Mouse (Mus musculus) MEL (cell line): ENCODE results near the gene Dcst1. TPM values are rescaled to one million over a fixed set of nuclear protein-coding genes. Genes with fewer than 3 reads are reported as not detected.

ENCODE experiments used
- DNase-seq: peaks from one replicate; pipeline ENCODE4 v3.0.0; 2011; ENCODE audit warnings: low read depth, low spot score
- H3K27ac ChIP-seq: 2 replicates; pipeline ENCODE4 v1.5.1; 2012; ENCODE audit warnings: low read depth, mild to moderate bottlenecking, control low read depth, low read length, moderate library complexity; ENCODE audit not compliant: control insufficient read depth
- H3K27me3 ChIP-seq, 2 experiments: fragments of 150-350 bp in 1 of 2; sonication (generic) in 1 of 2; 2 replicates each; pipeline ENCODE4 v1.6.1; 2012; ENCODE audit warnings: low read length in 2 of 2, mild to moderate bottlenecking in 2 of 2, improper control_type of control experiment in 1 of 2, moderate library complexity in 1 of 2; ENCODE audit not compliant: insufficient read depth in 2 of 2, control insufficient read depth in 1 of 2
- H3K36me3 ChIP-seq, 2 experiments: 2 replicates each; pipeline ENCODE4 v1.6.1; 2012 to 2014; ENCODE audit warnings: low read length in 2 of 2, improper control_type of control experiment in 1 of 2, inconsistent platforms in 1 of 2, mild to moderate bottlenecking in 1 of 2; ENCODE audit not compliant: insufficient read depth in 2 of 2, control insufficient read depth in 1 of 2
- H3K4me1 ChIP-seq, 2 experiments: fragments of 150-350 bp in 1 of 2; sonication (generic) in 1 of 2; 2 replicates each; pipeline ENCODE4 v1.6.1; 2012; ENCODE audit warnings: low read length in 2 of 2, improper control_type of control experiment in 1 of 2, mild to moderate bottlenecking in 1 of 2; ENCODE audit not compliant: insufficient read depth in 2 of 2, control insufficient read depth in 1 of 2
- H3K4me3 ChIP-seq, 2 experiments: fragments of 150-350 bp in 1 of 2; sonication (generic) in 1 of 2; 2 replicates each; pipeline ENCODE4 v1.5.1; 2012; ENCODE audit warnings: low read depth in 2 of 2, low read length in 2 of 2, mild to moderate bottlenecking in 2 of 2, moderate library complexity in 2 of 2, control low read depth in 1 of 2, improper control_type of control experiment in 1 of 2; ENCODE audit not compliant: control insufficient read depth in 1 of 2, insufficient read depth in 1 of 2
- H3K79me2 ChIP-seq: 2 replicates; pipeline ENCODE4 v1.6.1; 2012; ENCODE audit warnings: mild to moderate bottlenecking, low read length, moderate library complexity; ENCODE audit not compliant: control insufficient read depth, poor library complexity, insufficient read depth
- H3K9ac ChIP-seq: 2 replicates; pipeline ENCODE4 v1.6.1; 2012; ENCODE audit warnings: low read depth, mild to moderate bottlenecking, control low read depth, low read length, moderate library complexity; ENCODE audit not compliant: control insufficient read depth, poor library complexity, severe bottlenecking
- H3K9me3 ChIP-seq: fragments of 150-350 bp; sonication (generic); replicated peaks from 2 replicates; pipeline ENCODE4 v1.6.1; 2012; ENCODE audit warnings: mild to moderate bottlenecking, low read length, improper control_type of control experiment, moderate library complexity; ENCODE audit not compliant: insufficient read depth
- BHLHE40 ChIP-seq: IDR thresholded peaks from 2 replicates; pipeline ENCODE4 v1.6.1; 2012; ENCODE audit warnings: low read depth, mild to moderate bottlenecking, inconsistent platforms, low read length, improper control_type of control experiment, borderline replicate concordance
- CHD2 ChIP-seq: IDR thresholded peaks from 2 replicates; pipeline ENCODE4 v1.6.1; 2011; ENCODE audit warnings: low read length, improper control_type of control experiment
- E2F4 ChIP-seq: IDR thresholded peaks from 2 replicates; pipeline ENCODE4 v1.6.1; 2011; ENCODE audit warnings: low read depth, low read length, improper control_type of control experiment, borderline replicate concordance
- ELF1 ChIP-seq: IDR thresholded peaks from 2 replicates; pipeline ENCODE4 v1.6.1; 2014; ENCODE audit warnings: low read depth, mild to moderate bottlenecking, inconsistent platforms, low read length, improper control_type of control experiment, moderate library complexity
- EP300 ChIP-seq, 2 experiments: IDR thresholded peaks; 2 replicates each; pipeline ENCODE4 v1.6.1; 2011; ENCODE audit warnings: improper control_type of control experiment in 2 of 2, low read length in 2 of 2, low read depth in 1 of 2, mild to moderate bottlenecking in 1 of 2
- ETS1 ChIP-seq: IDR thresholded peaks from 2 replicates; pipeline ENCODE4 v1.6.1; 2012; ENCODE audit warnings: low read depth, mild to moderate bottlenecking, inconsistent platforms, low read length, improper control_type of control experiment, moderate library complexity
- GABPA ChIP-seq: IDR thresholded peaks from 2 replicates; pipeline ENCODE4 v1.6.1; 2012; ENCODE audit warnings: low read depth, mild to moderate bottlenecking, inconsistent platforms, low read length, improper control_type of control experiment, moderate library complexity
- HCFC1 ChIP-seq: IDR thresholded peaks from 2 replicates; pipeline ENCODE4 v1.6.1; 2012; ENCODE audit warnings: low read depth, mild to moderate bottlenecking, inconsistent platforms, low read length, improper control_type of control experiment, moderate library complexity
- MAZ ChIP-seq: IDR thresholded peaks from 2 replicates; pipeline ENCODE4 v1.6.1; 2012; ENCODE audit warnings: low read depth, mild to moderate bottlenecking, inconsistent platforms, low read length, improper control_type of control experiment
- MYB ChIP-seq: IDR thresholded peaks from 2 replicates; pipeline ENCODE4 v1.6.1; 2011; ENCODE audit warnings: mild to moderate bottlenecking, low read depth, low read length, improper control_type of control experiment
- POLR2AphosphoS2 ChIP-seq: IDR thresholded peaks from 2 replicates; pipeline ENCODE4 v1.6.1; 2011; ENCODE audit warnings: low read length, improper control_type of control experiment
- RAD21 ChIP-seq: IDR thresholded peaks from 2 replicates; pipeline ENCODE4 v1.6.1; 2011; ENCODE audit warnings: mild to moderate bottlenecking, low read depth, low read length, improper control_type of control experiment
- SIN3A ChIP-seq: IDR thresholded peaks from 2 replicates; pipeline ENCODE4 v1.6.1; 2012; ENCODE audit warnings: low read length, improper control_type of control experiment, inconsistent platforms
- TAL1 ChIP-seq: IDR thresholded peaks from 2 replicates; pipeline ENCODE4 v1.6.1; 2012; ENCODE audit warnings: mild to moderate bottlenecking, inconsistent platforms, low read length, moderate library complexity, mixed read lengths
- TCF12 ChIP-seq: IDR thresholded peaks from 2 replicates; pipeline ENCODE4 v1.6.1; 2014; ENCODE audit warnings: low read depth, mild to moderate bottlenecking, inconsistent platforms, low read length, improper control_type of control experiment, moderate library complexity
- UBTF ChIP-seq: IDR thresholded peaks from 2 replicates; pipeline ENCODE4 v1.6.1; 2012; ENCODE audit warnings: low read depth, mild to moderate bottlenecking, inconsistent platforms, low read length, improper control_type of control experiment, moderate library complexity, borderline replicate concordance; ENCODE audit not compliant: insufficient read depth
- USF1 ChIP-seq: IDR thresholded peaks from 2 replicates; pipeline ENCODE4 v1.6.1; 2014; ENCODE audit warnings: low read depth, mild to moderate bottlenecking, inconsistent platforms, low read length, improper control_type of control experiment, moderate library complexity
- ZKSCAN1 ChIP-seq: IDR thresholded peaks from 2 replicates; pipeline ENCODE4 v1.6.1; 2012; ENCODE audit warnings: low read depth, mild to moderate bottlenecking, inconsistent platforms, low read length, improper control_type of control experiment, moderate library complexity
- ZMIZ1 ChIP-seq: IDR thresholded peaks from 2 replicates; pipeline ENCODE4 v1.6.1; 2012; ENCODE audit warnings: low read depth, mild to moderate bottlenecking, inconsistent platforms, low read length, improper control_type of control experiment, moderate library complexity
- polyA plus RNA-seq, 2 experiments: library from polyadenylated mRNA; stranded (reverse) in 1 of 2; unstranded in 1 of 2; fragments of >175 nt in 1 of 2; fragments of >200 nt in 1 of 2; gene quantifications; 2 replicates each; pipeline versions ENCODE4 v1.2.1 to v1.2.4; 2012; ENCODE audit warnings: low replicate concordance in 2 of 2, low read depth in 1 of 2; ENCODE audit not compliant: insufficient read length in 2 of 2, insufficient read depth in 1 of 2, missing spikeins in 1 of 2
- total RNA-seq: library from RNA; depleted of rRNA; stranded (reverse); fragments of 300-350 nt; gene quantifications from 2 replicates; pipeline ENCODE4 v1.2.3, GENCODE M21; 2012

Dcst1 gene
- total and polyA plus RNA-seq, 3 experiments, result 0.08 to 0.29 TPM; not detected in 1

DNA sequence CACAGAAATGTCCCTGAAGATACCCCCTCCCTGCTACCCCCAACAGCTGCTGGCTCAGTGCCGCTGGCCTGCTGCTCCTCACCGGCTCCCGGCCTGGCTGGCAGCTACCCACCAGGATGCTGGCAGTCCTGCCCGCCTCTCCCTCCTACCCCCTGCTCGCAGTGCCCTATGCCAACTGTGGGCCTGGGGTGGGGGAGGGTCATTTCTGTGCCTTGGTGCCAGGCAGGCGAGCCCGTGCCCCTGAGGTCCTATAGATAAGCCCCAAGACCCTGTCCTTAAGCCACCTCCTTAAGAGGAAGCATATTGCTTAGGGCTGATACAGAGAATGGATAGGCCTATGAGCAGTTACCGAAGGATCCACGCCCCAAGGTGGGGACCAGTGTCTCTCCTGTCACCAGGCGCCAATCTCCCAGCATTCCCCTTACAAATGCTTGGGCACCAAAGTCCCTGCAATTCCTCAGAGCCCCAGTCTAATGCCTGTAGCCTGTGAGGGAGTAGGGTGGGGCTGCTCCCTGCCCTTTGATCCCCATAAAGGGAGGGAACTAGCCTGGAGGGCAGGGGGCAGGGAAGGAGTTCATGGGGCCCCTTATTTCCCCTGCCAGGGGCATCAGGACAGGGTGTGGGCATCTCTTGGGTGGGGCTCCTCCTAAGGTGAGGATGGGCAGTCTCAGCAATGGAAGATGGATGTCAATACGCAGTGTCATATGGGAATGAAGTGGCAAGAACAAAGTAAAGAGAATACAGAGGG lies 23.3 kb upstream of the Dcst1 start:
- Histone ChIP-seq H3K4me3 (no peak overlapping the region), H3K36me3 (peaks cover 0 to 30% of the 10 kb centered on the region in 2 experiments; a peak in 2 of 4 replicates), H3K27me3 (no peaks in the 10 kb centered on the region), H3K9ac (peak overlapping the region; percentile 10; the same call in 1 of the 2 replicates), H3K4me1 (peaks cover 11 to 36% of the 10 kb centered on the region in 2 experiments), H3K9me3 (no peaks in the 10 kb centered on the region), H3K79me2 (peaks cover 16% of the 10 kb centered on the region), H3K27ac (peak overlapping the region; percentile 33; the same call in 1 of the 2 replicates)
- DNase-seq, result peak; percentile 70
- TF ChIP-seq BHLHE40, result peak; percentile 28; the same call in 1 of the 2 replicates
- TF ChIP-seq SIN3A, result peak; percentile 44
- no peak for TF ChIP-seq ZKSCAN1
- peak in 1 of 2 experiments; percentile 63; a peak in 2 of 4 replicates for TF ChIP-seq EP300 (IDR thresholded peaks at IDR 0.05; ENCODE audit: low read depth in 1 of 2, low read length in 2 of 2)
- peak; percentile 48; the same call in 1 of the 2 replicates for TF ChIP-seq TCF12
- TF ChIP-seq TAL1, result peak; percentile 49
- TF ChIP-seq UBTF, result no peak
- TF ChIP-seq MAZ, result 0 out of 2 replicates have a peak, but pooled peaks have one; percentile 25

GRCm38 (mm10) chr3:89387632-89388031 lies 22.6 kb upstream of the Dcst1 start:
- TF ChIP-seq RAD21, result no peak
- TF ChIP-seq GABPA, result no peak
- no peak for TF ChIP-seq ELF1
- no peak for TF ChIP-seq CHD2
- TF ChIP-seq ZMIZ1, result no peak
- no peak for TF ChIP-seq POLR2AphosphoS2
- TF ChIP-seq MYB, result no peak
- TF ChIP-seq ETS1, result no peak
- TF ChIP-seq USF1, result no peak
- TF ChIP-seq HCFC1, result no peak
- TF ChIP-seq SIN3A, result no peak
- no peak for TF ChIP-seq E2F4
- TF ChIP-seq MAZ, result no peak
- TF ChIP-seq, all 39 proteins: peak for 0
- H3K4me1 ChIP-seq, result peaks cover 11 to 36% of the 10 kb centered on the region in 2 experiments
- H3K9ac ChIP-seq, result no peak overlapping the region
- no peaks in the 10 kb centered on the region for H3K9me3 ChIP-seq
- H3K4me3 ChIP-seq, result no peak overlapping the region
- no peak for DNase-seq
- no peaks in the 10 kb centered on the region for H3K27me3 ChIP-seq
- H3K79me2 ChIP-seq, result peaks cover 12% of the 10 kb centered on the region
- H3K36me3 ChIP-seq, result peaks cover 0 to 30% of the 10 kb centered on the region in 2 experiments; a peak in 2 of 4 replicates
- H3K27ac ChIP-seq, result no peak overlapping the region
